32 mouse cellular contexts compared by ENCODE assay signal in the genomic region with DNA sequence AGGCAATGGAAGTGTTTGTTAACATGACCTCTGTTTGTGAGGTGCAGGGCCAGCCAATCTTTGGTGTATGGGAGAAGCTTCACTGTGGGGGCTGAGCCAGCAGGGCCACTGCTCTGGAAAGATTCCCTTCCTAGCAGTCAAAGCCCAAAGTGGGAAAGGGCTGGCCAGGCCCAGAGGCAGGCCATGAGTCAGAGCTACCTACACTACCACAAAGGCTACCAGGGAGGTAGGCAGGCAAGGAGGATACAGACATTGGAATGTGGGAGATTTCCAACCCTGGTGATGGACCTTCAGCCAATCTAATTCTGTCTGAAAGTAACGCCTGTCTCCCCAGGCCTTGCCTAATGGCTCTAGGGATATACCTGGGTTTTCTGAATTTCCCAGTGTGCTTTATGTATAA.
"Had no signal": no experiment of that assay in that cellular context is flagged by ENCODE, and none has a peak within 500 bp of the region (broad histone marks: within the 10 kb centered on the region; RNA-seq: fewer than 3 reads in every experiment).

No protein-coding gene starts in this region.

- ATAC-seq: hindbrain, embryonic 16.5 days; inflammation-experienced regulatory T-cells, adult 6 months; intestine, embryonic 15.5 days; intestine, embryonic 16.5 days; intestine, postnatal 0 days had no signal

- H3K4me1 ChIP-seq: heart, embryonic 12.5 days; heart, embryonic 13.5 days; heart, embryonic 15.5 days; hindbrain, embryonic 12.5 days; hindbrain, embryonic 13.5 days; hindbrain, embryonic 15.5 days; intestine, embryonic 15.5 days; kidney, embryonic 15.5 days had no signal

- DNase-seq: heart, postnatal 10 days; heart, postnatal 36 days; heart, postnatal 4 days; kidney, adult 11 months; kidney, adult 18-20 months; kidney, adult 2 months; kidney, adult 8-10 months; kidney, adult 9 months; kidney, postnatal 10 days; kidney, postnatal 14 days; kidney, postnatal 25 days; kidney, postnatal 36 days; kidney, postnatal 4 days; layer of hippocampus, adult 9-11 months; layer of hippocampus, postnatal 36 days had no signal

- H3K4me3 ChIP-seq: heart, embryonic 12.5 days; heart, embryonic 13.5 days; heart, embryonic 15.5 days; hindbrain, embryonic 10.5 days; hindbrain, embryonic 12.5 days; hindbrain, embryonic 13.5 days; hindbrain, embryonic 15.5 days; intestine, embryonic 15.5 days; kidney, embryonic 15.5 days; layer of hippocampus, adult 2 months; left cerebral cortex, adult 2 months had no signal

- H3K27ac ChIP-seq: heart, embryonic 13.5 days; heart, embryonic 15.5 days; hindbrain, embryonic 10.5 days; hindbrain, embryonic 12.5 days; hindbrain, embryonic 13.5 days; hindbrain, embryonic 14.5 days; hindbrain, embryonic 15.5 days; intestine, embryonic 15.5 days; kidney, embryonic 15.5 days; kidney, postnatal 0 days; layer of hippocampus, adult 2 months; left cerebral cortex, adult 2 months had no signal

- H3K4me2 ChIP-seq: heart, embryonic 12.5 days; heart, embryonic 13.5 days; heart, embryonic 15.5 days; hindbrain, embryonic 12.5 days; hindbrain, embryonic 13.5 days; hindbrain, embryonic 14.5 days; hindbrain, embryonic 15.5 days; intestine, embryonic 15.5 days; kidney, embryonic 15.5 days had no signal

- H3K9ac ChIP-seq: heart, embryonic 12.5 days; heart, embryonic 13.5 days; heart, embryonic 15.5 days; hindbrain, embryonic 12.5 days; hindbrain, embryonic 13.5 days; hindbrain, embryonic 14.5 days; hindbrain, embryonic 15.5 days; intestine, embryonic 15.5 days; kidney, embryonic 15.5 days had no signal

- H3K27me3 ChIP-seq: heart, embryonic 12.5 days; heart, embryonic 13.5 days; heart, embryonic 15.5 days; hindbrain, embryonic 12.5 days; hindbrain, embryonic 13.5 days; hindbrain, embryonic 15.5 days; intestine, embryonic 15.5 days; kidney, embryonic 15.5 days had no signal

- H3K9me3 ChIP-seq: heart, embryonic 12.5 days; heart, embryonic 13.5 days; heart, embryonic 15.5 days; hindbrain, embryonic 10.5 days; hindbrain, embryonic 12.5 days; hindbrain, embryonic 13.5 days; hindbrain, embryonic 15.5 days; intestine, embryonic 15.5 days; kidney, embryonic 15.5 days had no signal
